Mouse (Mus musculus) Patski (cell line): ENCODE results near the gene Dhx36. TPM values are rescaled to one million over a fixed set of nuclear protein-coding genes. Genes with fewer than 3 reads are reported as not detected.
A peak's percentile ranks its signal among the peaks of the same experiment; 100 is the strongest.

ENCODE experiments used
- ATAC-seq: fragments of 100-300 bp; one replicate; pipeline ENCODE4 v1.8.0; 2021
- CTCF ChIA-PET: fragments of 350-600 bp; sonication (Branson Sonifier 250); formaldehyde crosslinking; loops from one replicate; lab custom pipeline; 2022; ENCODE audit warnings: inconsistent platforms; lab: Charles Lee
- POLR2A ChIA-PET: fragments of 350-600 bp; sonication (Branson Sonifier 250); formaldehyde crosslinking; loops from one replicate; lab custom pipeline; 2022; ENCODE audit warnings: antibody characterized with exemption, inconsistent platforms; lab: Charles Lee
- DNase-seq: peaks from one replicate; pipeline ENCODE4 v3.0.0-alpha.2; 2011; ENCODE audit warnings: low read depth, low spot score
- H3K27me3 ChIP-seq: fragments of 371-371 bp; one replicate; pipeline ENCODE4 v1.5.1; 2021
- CTCF ChIP-seq: fragments of 100-300 bp; IDR thresholded peaks from one replicate; pipeline ENCODE4 v1.5.1; 2021
- in situ Hi-C: fragments of 300-500 bp; cut with MboI; formaldehyde crosslinking; loops from 3 replicates; pipeline ENCODE4 v1.11.1; 2018; ENCODE audit warnings: low pct_unique_long_range_greater_than_20kb, mixed read lengths
- polyA plus RNA-seq: library from polyadenylated mRNA; unstranded; gene quantifications from one replicate; pipeline ENCODE4 v1.2.3, GENCODE M21; 2021

Dhx36 gene
- polyA plus RNA-seq, 1 experiment from 2014 or later = 46.9 TPM

DNA sequence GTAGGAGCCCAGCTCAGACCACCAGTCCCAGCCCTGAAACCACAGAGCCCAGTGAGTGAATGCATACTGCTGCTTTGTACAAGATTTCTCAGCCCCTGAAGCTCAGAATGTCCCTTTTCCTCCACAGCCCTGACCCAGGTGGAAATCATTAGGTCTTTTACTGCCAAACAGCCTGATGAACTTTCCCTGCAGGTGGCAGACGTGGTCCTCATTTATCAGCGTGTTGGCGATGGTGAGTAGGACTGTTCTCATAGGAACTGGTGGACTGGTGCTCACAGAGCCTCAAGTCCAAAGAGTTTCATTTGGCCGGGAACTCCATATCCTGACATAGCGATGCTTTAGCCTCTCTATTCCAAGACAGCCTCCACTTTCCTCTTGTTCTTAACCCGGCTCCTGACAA, 47.3 kb downstream of the Dhx36 start:
- ChIA-PET CTCF (interaction anchor here (1.2 to 2.4 kb wide), 9 partner anchors 9 to 244 kb away, joined by 3 to 9 read pairs (median 4); no protein-coding TSS in a partner anchor), POLR2A (no interaction called here)
- in situ Hi-C loops = loop anchor here (5.0 to 10.0 kb wide), 3 partner anchors 242 to 1212 kb away; no protein-coding TSS in a partner anchor
- DNase-seq = no peak
- TF ChIP-seq CTCF = no peak
- no peak for ATAC-seq
- no peaks in the 10 kb centered on the region for H3K27me3 ChIP-seq

DNA sequence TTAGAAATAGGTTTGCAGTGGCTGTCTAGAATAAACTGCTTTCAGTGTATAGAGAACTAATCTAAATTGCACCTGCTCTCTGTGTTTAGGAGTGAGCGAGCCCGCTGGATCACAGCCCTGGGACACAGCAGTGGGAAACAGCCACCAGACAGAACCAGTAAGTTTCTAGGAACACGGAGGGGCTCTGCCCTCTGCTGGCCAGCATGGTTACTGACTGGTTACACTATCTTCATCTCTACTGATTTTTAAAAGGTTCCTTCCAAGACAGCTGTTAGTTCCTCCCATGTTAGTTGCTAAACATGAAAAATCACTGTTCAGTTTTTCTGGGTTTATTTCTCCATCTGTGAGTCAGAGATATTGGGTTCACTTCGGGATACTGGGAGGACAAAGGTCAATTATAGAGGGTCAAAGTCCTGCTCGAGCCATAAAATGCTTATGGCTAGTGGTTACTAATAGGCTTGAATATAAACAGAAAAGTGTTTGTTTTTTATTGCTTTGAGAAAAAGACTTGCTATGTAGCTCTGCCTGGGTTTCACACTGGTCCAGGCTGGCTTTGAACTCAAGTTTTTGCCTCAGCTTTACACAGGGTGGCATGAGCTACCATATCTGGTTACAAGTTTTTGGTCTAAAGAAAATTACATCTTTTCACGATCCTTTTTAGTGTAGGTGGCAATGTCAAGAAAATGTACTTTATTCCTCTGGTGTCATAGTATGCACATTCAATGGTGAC, 48.4 kb downstream of the Dhx36 start:
- no peak for DNase-seq
- ChIA-PET POLR2A (no interaction called here), CTCF (interaction anchor here (0.8 to 1.9 kb wide), 7 partner anchors 9 to 1190 kb away, joined by 3 to 6 read pairs (median 4); no protein-coding TSS in a partner anchor)
- peak; percentile 97 for TF ChIP-seq CTCF
- peak; percentile 90 for ATAC-seq
- in situ Hi-C loops = loop anchor here (5.0 to 10.0 kb wide), 3 partner anchors 241 to 1211 kb away; no protein-coding TSS in a partner anchor
- H3K27me3 ChIP-seq = no peaks in the 10 kb centered on the region

DNA sequence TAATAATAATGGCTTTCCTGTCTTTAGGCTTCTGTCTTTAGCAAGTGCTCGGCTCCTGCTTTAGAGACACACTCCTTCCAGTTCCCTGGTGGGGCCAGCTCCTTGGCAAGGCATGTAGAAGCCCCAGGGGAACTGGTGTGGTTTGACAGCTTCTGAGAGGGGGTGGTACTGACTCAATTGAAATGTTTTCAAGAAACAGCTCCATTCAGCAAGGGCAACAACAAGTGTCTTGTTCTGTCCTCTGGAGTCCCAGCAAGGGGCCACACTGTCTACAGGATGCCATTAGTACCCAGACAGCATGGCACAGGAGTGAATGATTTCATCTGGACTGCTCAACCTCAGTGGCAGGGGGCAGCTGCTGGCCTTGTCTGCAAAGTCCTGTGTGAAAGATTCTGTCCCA, 51.0 kb downstream of the Dhx36 start:
- ChIA-PET POLR2A (interaction anchor here (1.4 kb wide), 1 partner anchor 10 kb away, joined by 5 read pairs; no protein-coding TSS in a partner anchor), CTCF (interaction anchor here (0.9 to 1.7 kb wide), 5 partner anchors 9 to 1211 kb away, joined by 3 to 8 read pairs (median 3); no protein-coding TSS in a partner anchor)
- in situ Hi-C loops = loop anchor here (5.0 to 10.0 kb wide), 3 partner anchors 239 to 1209 kb away; no protein-coding TSS in a partner anchor
- H3K27me3 ChIP-seq = no peaks in the 10 kb centered on the region
- DNase-seq (no peak), ATAC-seq (no peak)
- TF ChIP-seq CTCF = no peak

DNA sequence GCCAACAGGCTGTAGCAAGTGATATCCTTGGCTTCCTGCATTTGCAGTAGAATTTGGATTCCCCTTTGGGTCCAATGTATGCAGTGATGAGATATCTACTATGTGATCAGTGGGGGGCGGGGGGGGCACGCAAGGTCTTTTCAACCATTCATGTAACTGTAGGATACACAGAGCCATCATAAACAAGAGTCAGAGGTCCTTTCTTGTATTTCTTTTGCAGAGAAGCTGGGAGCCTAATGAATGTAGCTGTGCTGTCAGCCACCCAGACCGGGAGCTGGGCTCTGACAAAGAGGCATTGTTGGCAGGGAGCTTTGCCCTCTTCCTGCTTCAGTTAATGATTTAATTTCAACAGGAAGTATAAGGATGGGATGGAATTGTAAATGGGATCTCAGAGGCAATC, 52.7 kb downstream of the Dhx36 start:
- CTCF ChIA-PET = no interaction called here
- TF ChIP-seq CTCF = no peak
- in situ Hi-C loops = loop anchor here (10.0 kb wide), 1 partner anchor 609 kb away; no protein-coding TSS in a partner anchor
- no peak for DNase-seq
- H3K27me3 ChIP-seq = no peaks in the 10 kb centered on the region
- no peak for ATAC-seq
- POLR2A ChIA-PET = no interaction called here

DNA sequence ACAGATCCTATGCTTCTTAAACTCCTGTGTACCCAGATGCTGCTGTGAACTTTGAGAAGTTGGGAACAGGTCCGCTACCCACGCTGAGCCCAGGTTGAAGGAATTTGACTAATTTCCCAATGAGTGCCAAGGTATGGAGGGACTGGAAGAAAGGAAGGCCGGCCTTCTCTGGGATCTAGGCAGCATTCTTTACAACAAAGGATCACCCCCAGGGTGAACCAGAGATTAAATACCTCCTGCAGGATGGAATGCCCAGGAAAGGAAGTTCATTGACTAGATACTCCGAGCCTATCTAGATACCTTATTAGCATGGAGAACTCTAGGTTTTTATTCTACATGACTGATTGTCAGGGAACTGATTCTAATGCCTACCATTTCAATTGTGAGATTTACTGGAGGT, 53.8 kb downstream of the Dhx36 start:
- CTCF ChIA-PET = no interaction called here

DNA sequence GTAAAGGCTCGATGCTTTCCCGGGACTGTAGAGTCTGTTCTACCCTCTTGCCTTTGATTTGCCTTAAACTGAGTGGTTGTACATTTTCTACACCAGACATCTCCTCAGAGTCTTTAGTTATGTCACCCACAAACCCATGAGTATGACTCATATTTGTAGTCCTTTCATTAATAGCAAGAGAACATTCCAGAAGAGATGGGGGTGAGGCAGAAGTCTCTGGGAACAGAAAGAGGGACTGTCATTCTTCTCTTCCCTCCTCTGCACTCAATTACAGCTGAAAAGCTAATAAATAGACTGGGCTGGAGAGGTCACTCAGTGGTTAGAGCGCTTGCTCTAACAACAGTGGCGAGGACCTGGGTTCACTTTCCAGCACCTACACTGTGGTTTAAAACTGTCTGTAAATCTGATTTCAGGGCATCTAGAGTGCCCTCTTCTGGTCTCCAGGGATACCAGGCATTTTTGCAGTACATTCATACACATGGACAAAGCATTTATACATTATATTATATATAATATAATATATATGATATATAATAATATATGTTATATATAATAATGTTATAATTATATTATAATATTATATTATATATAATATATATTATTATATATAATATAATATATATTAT, 56.8 kb downstream of the Dhx36 start:
- in situ Hi-C loops = loop anchor here (10.0 kb wide), 1 partner anchor 605 kb away; no protein-coding TSS in a partner anchor
- ATAC-seq (peak; percentile 22), DNase-seq (no peak)
- CTCF ChIA-PET = interaction anchor here (1.0 to 1.2 kb wide), 3 partner anchors 9 to 52 kb away, joined by 3 to 4 read pairs (median 3); no protein-coding TSS in a partner anchor
- POLR2A ChIA-PET = no interaction called here
- peak; percentile 44 for TF ChIP-seq CTCF
- peaks cover 18% of the 10 kb centered on the region for H3K27me3 ChIP-seq

More for the DNA sequence above, 53.8 kb downstream of the Dhx36 start:
- in situ Hi-C loops = loop anchor here (10.0 kb wide), 1 partner anchor 608 kb away; no protein-coding TSS in a partner anchor
- TF ChIP-seq CTCF = no peak
- ATAC-seq (no peak), DNase-seq (no peak)
- peaks cover 6% of the 10 kb centered on the region for H3K27me3 ChIP-seq
- POLR2A ChIA-PET = interaction anchor here (1.4 kb wide), 1 partner anchor 8 kb away, joined by 5 read pairs; no protein-coding TSS in a partner anchor

DNA sequence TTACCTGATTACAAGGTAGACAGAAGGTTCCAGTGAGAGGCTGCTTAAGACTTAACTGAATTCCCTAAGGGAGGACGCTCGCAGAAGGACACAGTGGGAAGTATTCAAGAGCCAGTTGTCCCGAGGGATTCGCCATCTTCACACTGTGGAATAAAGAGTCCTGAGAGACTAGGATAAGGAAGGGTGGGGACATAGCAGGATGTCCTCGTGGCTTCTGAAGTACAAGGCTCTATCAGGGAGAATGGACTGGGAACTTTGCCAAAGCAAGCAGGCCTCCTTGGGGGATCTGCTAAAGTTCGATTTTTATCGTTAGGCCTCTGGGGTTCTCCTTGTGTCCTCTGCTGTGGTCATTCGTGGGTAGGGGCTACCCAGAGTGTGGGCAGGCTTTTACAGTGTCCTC, 59.7 kb downstream of the Dhx36 start:
- ATAC-seq (no peak), DNase-seq (no peak)
- TF ChIP-seq CTCF = no peak
- in situ Hi-C loops = no loop called here
- CTCF ChIA-PET = interaction anchor here (1.4 to 1.6 kb wide), 2 partner anchors 14 to 15 kb away, joined by 3 to 5 read pairs; no protein-coding TSS in a partner anchor
- POLR2A ChIA-PET = no interaction called here
- peaks cover 24% of the 10 kb centered on the region for H3K27me3 ChIP-seq

DNA sequence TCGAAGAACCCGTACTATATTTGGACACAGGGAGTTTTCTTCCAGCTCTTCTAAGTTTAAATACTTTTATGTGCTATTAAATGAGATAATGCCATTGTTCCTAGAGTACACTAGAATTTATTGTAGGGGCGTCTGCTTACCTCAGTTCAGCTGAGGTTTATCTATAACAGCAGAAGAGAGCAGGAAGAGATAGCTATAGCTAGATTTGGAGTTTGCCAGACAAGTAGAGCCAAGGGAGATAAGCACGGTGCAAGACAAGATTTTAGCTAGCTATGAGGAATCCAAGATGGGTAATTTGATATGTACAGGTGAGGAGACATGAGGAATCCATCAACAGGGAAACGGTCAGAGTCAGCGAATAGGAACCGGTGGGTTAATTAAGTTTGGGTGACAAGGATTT, 60.5 kb downstream of the Dhx36 start:
- no peak for DNase-seq
- POLR2A ChIA-PET = no interaction called here
- ATAC-seq = no peak
- H3K27me3 ChIP-seq = peaks cover 24% of the 10 kb centered on the region
- in situ Hi-C loops = no loop called here
- CTCF ChIA-PET = interaction anchor here (1.4 to 1.6 kb wide), 2 partner anchors 13 to 16 kb away, joined by 3 to 5 read pairs; no protein-coding TSS in a partner anchor
- no peak for TF ChIP-seq CTCF

DNA sequence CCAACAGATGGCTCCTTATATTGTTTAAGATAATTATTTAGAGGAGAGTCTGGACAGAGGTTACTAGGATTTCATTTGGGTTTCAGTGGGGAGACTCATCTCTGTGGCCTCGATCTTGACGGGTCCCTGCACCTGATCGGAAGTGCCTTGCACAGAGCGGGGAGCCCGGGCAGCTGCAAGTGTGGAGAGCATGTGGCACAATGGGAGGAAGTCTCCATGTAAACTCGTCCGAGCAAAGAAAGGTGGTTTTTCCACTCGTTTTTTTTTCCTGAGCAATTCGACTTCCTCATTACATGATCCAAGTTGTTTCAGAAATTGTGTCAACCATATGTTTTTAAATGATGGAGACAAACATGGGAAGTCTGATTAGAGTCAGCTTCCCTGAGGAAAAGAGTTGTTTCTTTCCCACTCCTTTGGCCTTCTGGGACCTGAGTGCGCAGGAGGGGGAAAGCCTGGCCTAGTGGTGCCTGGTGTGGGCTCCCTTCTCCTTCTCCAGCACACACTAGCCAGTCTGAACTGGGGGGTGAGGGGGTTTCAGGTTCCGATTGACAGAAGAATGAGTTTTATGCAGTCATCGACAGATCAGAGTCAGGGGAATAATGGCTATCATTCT, 63.1 kb downstream of the Dhx36 start:
- in situ Hi-C loops = no loop called here
- ATAC-seq (no peak), DNase-seq (no peak)
- POLR2A ChIA-PET = no interaction called here
- CTCF ChIA-PET = no interaction called here
- H3K27me3 ChIP-seq = peaks cover 24% of the 10 kb centered on the region
- no peak for TF ChIP-seq CTCF

DNA sequence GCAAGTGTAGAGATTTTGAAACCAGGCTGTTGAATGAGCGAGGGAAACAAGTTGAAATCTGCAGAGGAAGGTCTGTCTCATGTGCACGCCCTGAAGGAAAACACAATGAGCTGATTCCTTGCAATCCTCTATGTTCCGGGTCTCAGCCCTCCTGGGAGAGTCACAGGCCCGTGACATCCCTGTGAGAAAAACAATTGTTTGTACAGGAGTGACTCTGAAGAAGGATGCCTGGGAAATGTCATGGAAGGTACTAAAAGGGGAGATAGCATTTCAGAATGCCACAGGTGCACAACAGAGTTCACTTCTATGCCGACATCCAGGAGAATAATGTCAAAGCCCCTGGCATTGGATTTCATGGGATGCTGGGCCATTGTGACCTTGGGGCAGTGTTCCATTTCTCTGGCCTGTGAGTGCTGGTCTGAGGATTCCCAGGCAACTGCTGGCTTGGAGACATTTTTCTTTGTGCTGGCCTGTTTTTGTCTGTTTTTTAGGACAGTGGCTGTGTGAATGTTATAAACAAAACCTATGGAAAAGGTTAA, 66.3 kb downstream of the Dhx36 start:
- in situ Hi-C loops = no loop called here
- peaks cover 9% of the 10 kb centered on the region for H3K27me3 ChIP-seq
- ATAC-seq (peak; percentile 32), DNase-seq (no peak)
- TF ChIP-seq CTCF = no peak
- CTCF ChIA-PET = no interaction called here
- POLR2A ChIA-PET = no interaction called here
